Mouse (Mus musculus): Measurements from ENCODE around the gene Gm13199. TPM values are rescaled to one million over a fixed set of nuclear protein-coding genes. Genes with fewer than 3 reads are reported as not detected.

Gm13199 gene
- polyA plus RNA-seq (2014; fragmentation: Nextera tagmentation; extraction: Ambion mirVana): 0.69 and 1.3 TPM in 2 replicates

DNA sequence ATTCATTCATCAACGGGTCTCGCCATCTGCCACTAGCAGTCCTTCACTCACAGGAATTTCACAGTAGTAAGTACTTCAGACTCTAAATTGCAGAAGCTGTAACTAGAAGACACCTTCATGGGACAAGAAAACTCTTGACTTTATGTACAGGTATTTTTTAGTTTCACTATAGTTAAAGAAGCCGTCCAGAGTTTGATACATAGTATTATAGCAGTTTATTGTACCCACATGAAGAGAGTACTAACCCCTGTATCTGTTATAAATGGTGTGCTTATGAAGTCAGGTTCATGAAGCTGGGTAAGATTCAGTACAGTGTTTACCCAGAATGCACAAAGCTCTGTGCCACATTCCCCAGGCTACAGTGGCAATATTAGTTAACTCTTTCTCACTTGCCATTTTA lies at the start of gene Gm13199:
Gm13199 (minus strand) TSS at position 101 of the 400 bp plus-strand sequence.
- no peaks in the 10 kb centered on the region for H3K4me1 ChIP-seq (ENCODE audit: control insufficient read depth, insufficient read depth, low read length)
- no peak within 1 kb of the TSS for H3K27ac ChIP-seq (ENCODE audit: low read depth, low read length)
- peaks cover 12% of the 10 kb centered on the region for H3K36me3 ChIP-seq (ENCODE audit: control insufficient read depth, insufficient read depth, low read length)
- 92% methylated on average over 3 of the region's 3 CpGs for WGBS (ENCODE audit: insufficient replicate concordance)
- H3K4me2 ChIP-seq: no peak within 1 kb of the TSS
- H3K27me3 ChIP-seq (ENCODE audit: control insufficient read depth, insufficient read depth, low read length): no peaks in the 10 kb centered on the region
- no peak within 1 kb of the TSS for H3K4me3 ChIP-seq (ENCODE audit: low read depth, low read length)
- ATAC-seq (replicated peaks; ENCODE audit: insufficient number of reproducible peaks, low FRiP score, low TSS enrichment): no peak
- H3K9ac ChIP-seq (ENCODE audit: low read depth, low read length): no peak within 1 kb of the TSS
- H3K9me3 ChIP-seq (replicated peaks; ENCODE audit: control insufficient read depth, low read length): no peaks in the 10 kb centered on the region

DNA sequence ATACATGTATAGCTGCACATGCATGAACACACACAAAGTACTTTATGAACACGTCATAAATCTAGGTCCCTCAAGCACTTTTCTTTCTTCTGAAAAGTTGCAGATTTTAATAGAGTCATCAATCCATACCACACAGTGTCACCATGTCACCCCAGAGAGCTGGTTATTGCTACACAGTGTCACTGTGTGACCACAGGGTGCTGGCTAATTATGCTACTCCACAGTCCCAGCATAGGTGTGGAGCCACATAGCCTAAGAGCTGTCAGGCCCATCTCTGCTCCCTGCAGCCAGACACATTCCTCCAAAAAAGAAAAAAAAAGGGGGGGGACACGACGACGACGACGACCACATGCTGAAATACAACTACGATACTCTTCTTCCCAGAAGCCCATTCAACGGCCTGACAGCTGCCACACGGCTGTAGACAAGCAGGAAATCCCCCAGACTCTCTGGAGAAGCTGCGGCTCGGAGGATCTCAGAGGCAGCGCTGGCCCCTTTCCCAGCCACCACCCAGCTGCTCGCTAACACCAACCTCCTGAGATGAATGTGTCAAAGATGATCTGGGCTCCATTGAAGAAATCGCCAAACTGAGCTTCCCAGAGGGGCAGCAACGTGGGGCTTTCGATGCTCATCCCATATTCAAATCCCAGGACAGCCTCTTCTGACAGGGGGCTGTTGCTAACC lies 48.7 kb upstream of the Gm13199 start:
- Histone ChIP-seq H3K36me3 (ENCODE audit: control insufficient read depth, insufficient read depth, low read length) (no peaks in the 10 kb centered on the region), H3K4me2 (no peak overlapping the region), H3K9me3 (replicated peaks; ENCODE audit: control insufficient read depth, low read length) (no peaks in the 10 kb centered on the region), H3K27me3 (ENCODE audit: control insufficient read depth, insufficient read depth, low read length) (no peaks in the 10 kb centered on the region), H3K4me1 (ENCODE audit: control insufficient read depth, insufficient read depth, low read length) (no peaks in the 10 kb centered on the region), H3K9ac (ENCODE audit: low read depth, low read length) (no peak overlapping the region), H3K4me3 (ENCODE audit: low read depth, low read length) (no peak overlapping the region), H3K27ac (ENCODE audit: low read depth, low read length) (no peak overlapping the region)
- WGBS (ENCODE audit: insufficient replicate concordance): 70% methylated on average over 16 of the region's 16 CpGs
- ATAC-seq (replicated peaks; ENCODE audit: insufficient number of reproducible peaks, low FRiP score, low TSS enrichment): no peak

DNA sequence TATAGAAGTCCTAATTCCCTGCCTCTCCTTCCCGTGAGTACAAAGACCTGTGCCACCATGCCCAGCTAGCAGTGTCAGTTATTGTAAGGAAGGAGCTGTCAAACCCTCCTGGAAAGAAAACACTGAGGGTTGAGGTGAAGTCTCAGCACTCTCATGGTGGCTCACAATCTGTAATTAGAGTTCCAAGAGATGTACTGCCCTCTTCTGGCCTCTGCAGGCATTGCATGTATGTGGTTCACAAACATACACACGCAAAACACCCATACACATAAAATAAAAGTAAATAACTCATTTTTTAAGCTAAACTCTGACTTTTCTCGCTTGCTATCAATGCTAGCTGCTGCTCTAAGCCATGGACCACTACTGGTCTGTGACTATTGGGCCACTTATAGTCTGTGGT lies 43.9 kb upstream of the Gm13199 start:
- no peaks in the 10 kb centered on the region for H3K9me3 ChIP-seq (replicated peaks; ENCODE audit: control insufficient read depth, low read length)
- H3K9ac ChIP-seq (ENCODE audit: low read depth, low read length): no peak overlapping the region
- H3K27ac ChIP-seq (ENCODE audit: low read depth, low read length): no peak overlapping the region
- 46% methylated on average over 3 of the region's 3 CpGs for WGBS (ENCODE audit: insufficient replicate concordance)
- ATAC-seq (replicated peaks; ENCODE audit: insufficient number of reproducible peaks, low FRiP score, low TSS enrichment): no peak
- H3K4me2 ChIP-seq: no peak overlapping the region
- no peaks in the 10 kb centered on the region for H3K4me1 ChIP-seq (ENCODE audit: control insufficient read depth, insufficient read depth, low read length)
- H3K36me3 ChIP-seq (ENCODE audit: control insufficient read depth, insufficient read depth, low read length): 0 out of 2 replicates have a peak, but pooled peaks cover 2% of the 10 kb centered on the region
- H3K27me3 ChIP-seq (ENCODE audit: control insufficient read depth, insufficient read depth, low read length): no peaks in the 10 kb centered on the region
- no peak overlapping the region for H3K4me3 ChIP-seq (ENCODE audit: low read depth, low read length)

DNA sequence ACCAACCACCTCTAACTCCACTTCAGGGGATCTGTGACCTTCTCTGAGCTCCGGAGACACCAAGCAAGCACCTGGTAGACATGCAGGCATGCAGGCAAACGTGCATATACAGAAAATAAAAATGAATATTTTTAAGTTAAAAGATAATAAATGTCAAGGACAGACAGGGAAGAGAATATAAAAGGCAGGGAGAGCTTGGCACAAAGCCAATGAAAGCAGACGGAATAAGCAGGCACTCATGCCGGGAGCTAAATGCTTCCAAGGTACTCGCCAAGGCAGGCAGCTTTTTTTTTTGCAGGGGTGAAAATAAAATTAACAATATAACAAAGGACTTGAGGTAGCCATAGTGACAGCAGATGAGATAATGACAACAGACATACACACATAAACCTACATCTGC lies 43.4 kb upstream of the Gm13199 start:
- Histone ChIP-seq H3K9me3 (replicated peaks; ENCODE audit: control insufficient read depth, low read length) (no peaks in the 10 kb centered on the region), H3K27me3 (ENCODE audit: control insufficient read depth, insufficient read depth, low read length) (no peaks in the 10 kb centered on the region), H3K9ac (ENCODE audit: low read depth, low read length) (no peak overlapping the region), H3K4me2 (no peak overlapping the region), H3K36me3 (ENCODE audit: control insufficient read depth, insufficient read depth, low read length) (0 out of 2 replicates have a peak, but pooled peaks cover 2% of the 10 kb centered on the region), H3K4me3 (ENCODE audit: low read depth, low read length) (no peak overlapping the region), H3K4me1 (ENCODE audit: control insufficient read depth, insufficient read depth, low read length) (no peaks in the 10 kb centered on the region), H3K27ac (ENCODE audit: low read depth, low read length) (no peak overlapping the region)
- WGBS (ENCODE audit: insufficient replicate concordance): 44% methylated on average over 5 of the region's 5 CpGs
- ATAC-seq (replicated peaks; ENCODE audit: insufficient number of reproducible peaks, low FRiP score, low TSS enrichment): no peak

DNA sequence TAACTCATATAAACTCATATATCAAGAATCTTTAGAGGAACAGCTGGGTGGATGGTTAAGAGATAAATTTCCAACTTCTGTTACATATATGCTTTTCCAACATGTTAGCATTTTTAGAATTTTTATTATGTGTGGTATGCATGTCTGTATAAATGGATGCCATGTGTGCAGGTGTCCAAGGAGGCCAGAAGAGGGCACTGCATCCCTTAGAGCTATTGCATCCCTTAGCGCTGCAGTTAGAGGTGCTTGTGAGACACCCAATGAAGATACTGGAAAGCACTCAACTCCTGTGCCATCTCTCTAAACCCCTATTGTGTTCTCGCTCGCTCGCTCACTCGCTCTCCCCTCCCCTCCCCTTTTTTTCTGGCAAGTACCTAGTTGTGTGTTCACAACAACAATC lies 37.4 kb upstream of the Gm13199 start:
- Histone ChIP-seq H3K4me2 (no peak overlapping the region), H3K27me3 (ENCODE audit: control insufficient read depth, insufficient read depth, low read length) (no peaks in the 10 kb centered on the region), H3K9me3 (replicated peaks; ENCODE audit: control insufficient read depth, low read length) (no peaks in the 10 kb centered on the region), H3K36me3 (ENCODE audit: control insufficient read depth, insufficient read depth, low read length) (0 out of 2 replicates have a peak, but pooled peaks cover 2% of the 10 kb centered on the region), H3K4me3 (ENCODE audit: low read depth, low read length) (no peak overlapping the region), H3K27ac (ENCODE audit: low read depth, low read length) (no peak overlapping the region), H3K4me1 (ENCODE audit: control insufficient read depth, insufficient read depth, low read length) (no peaks in the 10 kb centered on the region), H3K9ac (ENCODE audit: low read depth, low read length) (no peak overlapping the region)
- ATAC-seq (replicated peaks; ENCODE audit: insufficient number of reproducible peaks, low FRiP score, low TSS enrichment): no peak
- 59% methylated on average over 5 of the region's 5 CpGs for WGBS (ENCODE audit: insufficient replicate concordance)

DNA sequence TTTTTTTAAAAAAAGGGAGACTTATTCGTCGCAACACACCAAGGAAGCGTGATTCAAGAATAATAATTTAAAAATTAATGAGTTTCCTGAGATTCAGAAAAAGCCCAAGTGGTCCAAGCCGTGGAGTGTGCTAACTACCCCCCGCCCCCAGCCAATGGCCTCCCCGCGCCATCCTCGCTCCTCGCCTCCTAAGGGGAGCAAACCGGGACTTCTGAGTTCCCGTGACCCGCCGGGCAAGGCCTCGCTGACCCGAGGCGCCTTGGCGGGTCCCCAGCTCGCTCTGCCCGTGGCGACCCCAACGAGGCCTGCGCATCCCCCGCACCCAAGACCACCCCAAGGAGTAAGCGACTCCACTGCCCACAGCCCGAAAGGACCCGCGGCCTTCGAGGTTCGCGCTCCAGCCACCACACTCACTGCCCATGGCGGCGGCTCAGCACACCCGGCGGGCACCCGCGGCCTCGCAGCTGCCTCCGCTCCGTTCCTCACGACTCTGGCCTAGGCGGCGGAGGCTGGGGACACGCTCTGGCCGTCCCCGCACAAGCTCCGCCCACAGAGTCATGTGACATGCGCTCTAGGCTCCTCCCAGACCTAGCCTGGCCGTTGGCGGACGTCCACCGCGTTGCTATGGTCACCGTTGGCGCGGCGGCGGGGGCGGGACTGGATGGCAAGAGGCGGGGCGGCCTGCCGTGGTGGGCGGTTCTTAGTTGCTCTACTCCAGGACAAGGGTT lies 32.3 kb upstream of the Gm13199 start, which contains the start of gene Sec61a2:
Sec61a2 (minus strand) TSS at position 590 of the 728 bp plus-strand sequence.
- under 1% methylated on average over 62 of the region's 62 CpGs for WGBS (ENCODE audit: insufficient replicate concordance)
- Histone ChIP-seq H3K27ac (ENCODE audit: low read depth, low read length) (peak within 1 kb of the TSS; percentile 80), H3K4me3 (ENCODE audit: low read depth, low read length) (peak within 1 kb of the TSS; percentile 72), H3K9ac (ENCODE audit: low read depth, low read length) (peak within 1 kb of the TSS; percentile 83), H3K27me3 (ENCODE audit: control insufficient read depth, insufficient read depth, low read length) (no peaks in the 10 kb centered on the region), H3K9me3 (replicated peaks; ENCODE audit: control insufficient read depth, low read length) (no peaks in the 10 kb centered on the region), H3K4me2 (peak within 1 kb of the TSS; percentile 68), H3K36me3 (ENCODE audit: control insufficient read depth, insufficient read depth, low read length) (peaks cover 3% of the 10 kb centered on the region; the same call in 1 of the 2 replicates), H3K4me1 (ENCODE audit: control insufficient read depth, insufficient read depth, low read length) (no peaks in the 10 kb centered on the region)
- peak; percentile 100 for ATAC-seq (replicated peaks; ENCODE audit: insufficient number of reproducible peaks, low FRiP score, low TSS enrichment)

DNA sequence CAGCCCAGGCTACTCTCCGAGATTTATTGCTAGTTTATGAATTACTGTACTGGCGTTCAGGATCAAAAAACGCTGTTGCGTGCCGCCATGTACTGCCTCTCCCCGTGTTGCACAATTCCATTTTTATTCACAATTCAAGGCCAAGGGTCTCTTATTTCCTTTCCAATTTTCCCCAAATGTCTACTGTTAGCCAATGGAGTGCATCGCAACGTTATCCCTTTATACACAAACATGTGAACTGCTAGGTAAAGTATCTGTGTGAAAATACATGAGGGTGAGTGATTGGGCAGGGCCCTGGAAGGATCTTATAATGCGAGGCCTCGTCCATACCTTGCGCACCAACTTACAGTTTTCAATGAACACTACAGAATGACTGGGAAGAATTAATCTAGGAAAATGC lies 31.6 kb upstream of the Gm13199 start:
- no peak for ATAC-seq (replicated peaks; ENCODE audit: insufficient number of reproducible peaks, low FRiP score, low TSS enrichment)
- Histone ChIP-seq H3K9ac (ENCODE audit: low read depth, low read length) (peak overlapping the region; percentile 4), H3K9me3 (replicated peaks; ENCODE audit: control insufficient read depth, low read length) (no peaks in the 10 kb centered on the region), H3K4me3 (ENCODE audit: low read depth, low read length) (peak overlapping the region; percentile 72), H3K4me1 (ENCODE audit: control insufficient read depth, insufficient read depth, low read length) (no peaks in the 10 kb centered on the region), H3K27me3 (ENCODE audit: control insufficient read depth, insufficient read depth, low read length) (no peaks in the 10 kb centered on the region), H3K4me2 (peak overlapping the region; percentile 68), H3K27ac (ENCODE audit: low read depth, low read length) (no peak overlapping the region), H3K36me3 (ENCODE audit: control insufficient read depth, insufficient read depth, low read length) (peaks cover 3% of the 10 kb centered on the region; the same call in 1 of the 2 replicates)
- WGBS (ENCODE audit: insufficient replicate concordance): 47% methylated on average over 11 of the region's 11 CpGs

DNA sequence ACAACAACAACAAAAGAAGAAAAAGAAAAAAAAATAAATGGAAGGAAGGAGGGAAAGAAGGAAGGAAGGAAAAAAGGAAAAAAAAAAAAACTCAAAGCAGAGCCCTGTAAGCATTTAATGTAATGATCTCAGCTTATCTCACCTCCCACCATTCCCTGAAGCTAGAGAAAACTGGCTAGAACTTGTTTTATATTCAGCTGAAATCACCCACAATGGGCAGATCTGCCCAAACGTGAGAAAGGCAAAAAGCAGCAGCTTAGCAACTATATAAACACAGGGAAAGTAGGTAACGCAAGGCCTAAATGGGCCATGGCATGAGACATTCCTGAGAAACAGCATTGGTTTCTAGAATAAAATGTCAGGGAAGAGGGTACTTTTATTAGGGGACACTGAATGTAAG lies 26.7 kb upstream of the Gm13199 start:
- no peak overlapping the region for H3K4me2 ChIP-seq
- no peaks in the 10 kb centered on the region for H3K9me3 ChIP-seq (replicated peaks; ENCODE audit: control insufficient read depth, low read length)
- H3K36me3 ChIP-seq (ENCODE audit: control insufficient read depth, insufficient read depth, low read length): peaks cover 16% of the 10 kb centered on the region
- no peak overlapping the region for H3K4me3 ChIP-seq (ENCODE audit: low read depth, low read length)
- no peak overlapping the region for H3K9ac ChIP-seq (ENCODE audit: low read depth, low read length)
- H3K4me1 ChIP-seq (ENCODE audit: control insufficient read depth, insufficient read depth, low read length): no peaks in the 10 kb centered on the region
- ATAC-seq (replicated peaks; ENCODE audit: insufficient number of reproducible peaks, low FRiP score, low TSS enrichment): no peak
- no peak overlapping the region for H3K27ac ChIP-seq (ENCODE audit: low read depth, low read length)
- H3K27me3 ChIP-seq (ENCODE audit: control insufficient read depth, insufficient read depth, low read length): no peaks in the 10 kb centered on the region
- WGBS (ENCODE audit: insufficient replicate concordance): 67% methylated on average over 2 of the region's 2 CpGs

All from heart, embryonic 11.5 days (tissue).